Mouse (Mus musculus): ENCODE measurements around the gene Iars2.
"Not testable (repeated sequence)": the region's sequence is repeated elsewhere in the genome, so short reads cannot be mapped to it uniquely, and the experiment has no call there.

The Iars2 gene

GRCm38 (mm10) chr1:185331983-185332430 is 2.8 kb upstream of the Iars2 start, which contains the start of gene Bpnt1:
Gene Bpnt1 (plus strand): TSS chr1:185332149.
- in situ Hi-C loops (cut with MseI, MboI) = no loop called here

- in situ Hi-C loops (cut with MseI, MboI) = no loop called here
Measured at GRCm38 (mm10) chr1:185331364-185331763, 2.2 kb upstream of the Iars2 start.

DNA sequence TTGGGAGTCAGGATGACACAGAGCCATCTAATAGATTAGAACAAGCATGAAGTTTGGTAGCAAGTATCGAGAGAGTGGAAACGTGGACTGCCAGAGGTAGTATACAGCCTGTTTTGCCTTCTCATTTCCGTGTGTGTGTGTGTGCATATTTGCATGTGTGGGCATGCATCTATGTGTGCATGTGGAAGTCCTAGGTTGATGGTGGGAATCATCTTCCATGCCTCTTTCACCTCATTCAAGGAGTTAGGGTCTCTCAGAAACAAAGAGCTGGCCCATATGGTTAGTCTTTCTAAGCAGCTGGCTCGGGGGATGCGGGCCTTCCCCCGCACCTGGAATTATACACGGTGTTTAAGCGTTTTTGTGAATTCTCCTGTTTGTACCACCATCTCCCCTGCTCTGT is 655 bp upstream of the Iars2 start:
- in situ Hi-C loops (cut with MseI, MboI) = no loop called here

GRCm38 (mm10) chr1:185327754-185328345 is 1.3 kb downstream of the Iars2 start:
- in situ Hi-C loops (cut with MseI, MboI) = not testable (repeated sequence)

- in situ Hi-C loops (cut with MseI, MboI) = no loop called here
Measured at GRCm38 (mm10) chr1:185315846-185316568, 13.2 kb downstream of the Iars2 start.

DNA sequence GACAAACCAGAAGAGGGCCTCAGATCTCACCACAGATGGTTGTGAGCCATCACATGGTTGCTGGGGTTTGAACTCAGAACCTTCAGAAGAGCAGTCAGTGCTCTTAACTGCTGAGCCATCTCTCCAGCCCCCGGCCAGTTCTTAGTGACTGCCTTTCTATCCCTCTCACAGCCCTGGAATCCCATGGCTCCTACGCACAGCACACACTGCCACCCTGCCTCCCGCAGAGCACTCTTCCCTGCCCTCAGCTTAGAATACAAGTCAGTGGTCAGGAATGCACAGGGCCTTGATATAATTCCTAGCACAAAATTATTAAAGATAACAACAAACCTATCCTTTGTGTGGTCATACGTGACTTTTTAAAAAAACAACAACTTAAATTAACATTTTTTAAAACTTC is 14.7 kb downstream of the Iars2 start:
- in situ Hi-C loops (cut with MseI, MboI) = no loop called here

- in situ Hi-C loops (cut with MseI, MboI) = no loop called here
Measured at GRCm38 (mm10) chr1:185311949-185312348, 17.2 kb downstream of the Iars2 start.

DNA sequence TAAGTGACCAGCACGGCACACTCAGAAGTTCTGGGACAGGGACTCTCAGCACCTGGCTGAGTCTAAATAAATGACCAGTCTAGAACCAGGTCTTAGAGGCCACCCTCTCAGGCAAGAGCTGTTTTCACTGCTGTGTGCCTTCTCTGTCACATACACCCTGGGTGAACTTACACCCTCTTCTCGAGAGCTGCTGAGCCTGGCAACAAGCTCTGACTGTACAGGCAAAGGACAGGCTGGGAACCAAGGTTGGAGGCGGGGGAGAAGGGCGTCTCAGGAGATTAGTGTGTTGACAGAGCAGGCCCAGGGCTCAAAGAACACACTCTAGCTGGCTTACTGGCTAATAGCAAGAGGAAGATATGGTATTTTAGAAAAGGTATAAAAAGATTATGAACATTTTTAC is 20.3 kb downstream of the Iars2 start:
- in situ Hi-C loops (cut with MseI, MboI) = no loop called here

DNA sequence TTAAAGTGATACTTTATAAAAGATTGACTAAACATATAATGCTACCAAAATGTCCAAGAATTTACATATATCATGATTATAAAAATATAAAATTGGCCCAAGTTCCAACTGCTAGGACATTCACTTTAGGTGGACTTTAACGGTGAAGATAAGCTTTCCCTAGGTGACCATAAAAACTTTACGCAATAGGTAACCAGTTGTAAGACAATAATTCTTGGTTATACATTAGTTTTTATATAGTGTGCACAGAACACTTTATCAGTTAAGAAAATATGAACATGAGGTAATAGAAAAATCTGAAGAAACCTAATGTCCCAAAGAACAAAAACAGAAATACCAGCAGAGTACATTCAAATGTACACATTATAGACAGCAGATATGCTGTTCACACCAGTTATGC is 20.9 kb downstream of the Iars2 start:
- in situ Hi-C loops (cut with MseI, MboI) = no loop called here

GRCm38 (mm10) chr1:185307645-185308044 is 21.6 kb downstream of the Iars2 start:
- in situ Hi-C loops (cut with MseI, MboI) = no loop called here

DNA sequence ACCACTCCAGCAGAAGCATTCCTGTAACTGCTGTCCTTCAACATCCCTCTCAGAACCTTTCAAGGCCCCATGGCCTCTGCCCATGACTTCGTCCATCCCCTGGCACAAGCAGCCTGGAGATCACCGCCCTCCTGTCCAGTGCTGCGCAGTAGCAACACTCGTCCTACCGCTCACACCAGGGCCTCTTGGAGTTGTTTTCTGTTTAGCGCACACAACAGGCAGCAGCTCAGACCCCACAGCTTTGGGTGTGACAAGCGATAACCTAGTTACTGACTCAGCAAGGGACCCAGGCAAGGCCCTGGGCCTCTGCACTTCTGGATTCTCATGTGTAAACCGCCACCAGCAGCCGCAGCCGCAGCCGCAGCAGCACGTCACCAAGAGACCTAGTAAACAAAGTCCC is 22.4 kb downstream of the Iars2 start:
- in situ Hi-C loops (cut with MseI, MboI) = no loop called here

DNA sequence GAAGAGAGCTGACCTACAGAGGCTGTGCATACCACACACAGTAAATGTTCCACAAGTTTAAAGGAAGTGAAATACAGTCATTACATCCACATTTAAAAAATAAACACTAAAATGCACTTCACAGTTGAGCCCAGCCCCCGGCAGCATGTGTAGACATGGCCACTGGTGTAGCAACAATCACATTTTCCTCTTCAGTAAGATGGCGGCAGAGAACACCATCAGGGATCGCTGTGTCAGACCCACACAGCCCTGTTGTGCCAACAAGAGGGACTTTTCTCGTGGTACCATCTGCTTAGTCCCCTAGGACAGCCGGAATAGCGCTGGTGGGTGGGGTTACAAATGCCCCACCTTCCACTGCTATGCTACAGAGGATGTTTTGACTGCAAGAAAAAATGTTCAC is 26.4 kb downstream of the Iars2 start:
- in situ Hi-C loops (cut with MseI, MboI) = no loop called here

DNA sequence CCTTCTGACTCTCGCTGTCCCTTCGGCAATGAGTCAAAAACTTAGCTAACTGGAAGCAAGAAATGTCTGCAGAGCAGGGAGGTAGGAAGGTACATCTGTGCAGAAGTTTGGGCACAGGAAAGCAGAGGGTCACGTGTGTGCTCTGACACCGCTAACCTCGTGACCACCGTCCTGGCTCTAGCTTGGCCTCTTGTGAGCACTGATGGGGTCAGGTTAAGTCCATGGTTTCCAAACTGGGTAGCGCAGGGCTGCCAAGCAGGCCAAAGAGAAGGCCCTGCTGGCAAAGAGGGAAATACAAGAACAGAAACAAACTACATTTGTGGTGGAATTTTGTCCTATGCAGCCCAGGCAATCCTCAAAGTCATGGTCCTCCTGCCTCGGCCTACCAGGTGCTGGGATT is 30.7 kb downstream of the Iars2 start:
- in situ Hi-C loops (cut with MseI, MboI) = no loop called here

DNA sequence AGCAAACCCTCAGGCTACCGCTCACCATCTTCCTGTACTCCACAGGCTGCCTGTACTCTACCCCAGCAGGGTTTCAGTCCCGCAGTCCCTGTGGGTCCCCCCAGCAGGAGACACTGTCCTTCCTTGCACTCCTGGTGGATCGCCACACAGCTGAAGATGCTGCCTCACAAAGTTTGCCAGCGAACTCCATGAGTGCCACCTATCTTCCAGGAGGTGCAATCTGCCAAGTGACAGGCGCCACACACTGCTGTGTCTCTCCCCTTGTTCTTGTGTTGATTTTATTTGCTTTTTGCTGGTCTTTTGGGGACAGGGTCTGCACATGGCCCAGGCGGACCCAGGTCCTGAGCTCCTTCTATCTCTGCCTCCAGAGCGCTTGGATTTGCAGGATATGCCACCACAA is 32.3 kb downstream of the Iars2 start:
- in situ Hi-C loops (cut with MseI, MboI) = no loop called here

DNA sequence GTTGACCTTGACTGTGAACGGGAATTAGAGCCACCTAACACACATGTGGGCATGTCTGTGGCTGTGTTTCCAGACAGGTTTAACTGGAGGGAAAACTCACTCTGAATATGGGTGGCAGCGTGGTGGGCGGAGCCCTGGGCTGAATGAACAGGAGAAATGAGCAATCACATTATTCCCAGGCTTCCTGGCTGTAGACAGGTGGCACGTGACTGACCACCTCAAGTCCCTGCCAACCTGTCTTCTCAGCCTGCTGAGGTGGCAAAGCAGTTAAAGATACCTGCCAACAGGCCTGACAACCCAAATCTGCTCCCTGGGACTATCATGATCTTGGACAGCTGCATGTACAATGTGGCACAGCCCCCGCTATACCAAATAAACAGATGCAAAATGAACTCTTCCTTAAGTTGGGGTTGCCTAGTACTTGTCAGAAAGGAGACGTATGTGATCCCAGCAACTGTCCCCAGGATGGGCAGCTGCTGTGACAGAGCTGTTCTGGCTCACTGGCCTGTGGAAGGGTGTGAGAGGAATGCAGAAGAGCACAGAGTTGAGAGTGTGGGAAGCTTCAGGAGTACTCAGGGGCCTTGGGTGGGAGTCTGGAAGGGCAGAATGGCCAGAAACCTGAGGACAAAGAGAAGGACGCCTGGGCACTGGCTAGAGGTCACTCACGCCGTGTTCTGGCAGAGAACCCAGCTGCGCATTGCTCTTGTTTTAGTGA is 36.4 kb downstream of the Iars2 start:
- in situ Hi-C loops (cut with MseI, MboI) = no loop called here

DNA sequence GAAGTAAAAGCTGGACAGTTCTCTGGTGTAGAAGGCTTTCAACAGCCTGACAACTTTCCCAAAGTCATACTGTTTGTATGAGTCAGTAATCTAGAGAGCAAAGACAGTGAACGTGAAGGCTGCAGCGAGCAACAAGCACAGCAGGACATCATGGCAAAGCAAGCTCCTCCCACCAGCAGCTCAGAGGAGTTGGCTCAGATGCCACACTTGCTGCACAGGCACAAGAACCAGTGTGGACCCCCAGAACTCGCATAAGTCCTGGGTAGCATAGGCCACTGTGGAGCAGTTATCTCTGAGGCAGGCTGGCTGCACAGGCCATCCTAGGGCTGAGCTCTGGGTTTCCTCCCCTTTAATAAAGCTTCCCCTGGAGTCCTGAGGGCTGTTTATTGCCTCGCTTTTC is 37.9 kb downstream of the Iars2 start:
- in situ Hi-C loops (cut with MseI, MboI) = no loop called here

- in situ Hi-C loops (cut with MseI, MboI) = no loop called here
Measured at GRCm38 (mm10) chr1:185289231-185289630, 40.0 kb downstream of the Iars2 start.

GRCm38 (mm10) chr1:185287066-185287465 is 42.1 kb downstream of the Iars2 start:
- in situ Hi-C loops (cut with MseI, MboI) = no loop called here

GRCm38 (mm10) chr1:185285171-185285570 is 44.0 kb downstream of the Iars2 start:
- in situ Hi-C loops (cut with MseI, MboI) = no loop called here

DNA sequence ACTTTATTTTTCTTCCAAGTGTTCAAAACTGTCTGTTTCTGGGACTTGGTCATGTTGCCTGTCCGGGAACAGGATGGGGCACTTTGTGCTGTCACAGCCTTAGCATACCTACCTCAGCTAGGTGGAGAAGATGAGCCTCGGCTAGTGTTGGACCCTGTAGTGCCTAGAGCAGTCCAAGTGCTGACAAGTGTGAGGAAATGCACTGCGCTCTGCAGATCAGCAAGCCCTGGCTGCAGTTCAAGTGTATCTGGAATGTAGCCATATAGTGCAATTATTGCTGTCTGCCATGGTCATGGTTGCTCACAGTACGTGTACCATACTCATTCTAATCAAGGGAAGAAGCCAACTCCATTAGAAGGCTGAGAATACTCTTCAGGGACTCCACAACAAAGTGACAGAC is 44.5 kb downstream of the Iars2 start:
- in situ Hi-C loops (cut with MseI, MboI) = no loop called here

- in situ Hi-C loops (cut with MseI, MboI) = no loop called here
Measured at GRCm38 (mm10) chr1:185283247-185283646, 45.9 kb downstream of the Iars2 start.

DNA sequence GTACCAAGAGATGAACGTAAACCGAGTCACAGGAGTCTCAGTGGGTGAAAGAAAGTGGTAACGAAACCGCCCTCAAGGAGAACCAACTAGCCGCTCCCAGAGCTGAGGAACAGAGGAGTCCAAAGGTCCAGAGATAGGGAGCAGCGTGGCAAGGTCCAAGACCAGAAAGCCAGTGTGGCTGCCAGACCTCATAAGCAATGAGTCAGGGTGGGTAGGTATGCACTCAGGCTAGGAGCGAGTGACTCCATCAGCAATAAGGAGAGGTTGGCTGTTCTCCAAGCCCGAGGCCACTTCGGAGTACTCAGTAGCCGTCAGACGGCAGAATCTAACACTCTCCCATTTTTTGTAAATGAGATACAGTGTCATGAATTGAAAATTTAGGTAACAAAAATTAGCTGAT is 46.4 kb downstream of the Iars2 start:
- in situ Hi-C loops (cut with MseI, MboI) = no loop called here

DNA sequence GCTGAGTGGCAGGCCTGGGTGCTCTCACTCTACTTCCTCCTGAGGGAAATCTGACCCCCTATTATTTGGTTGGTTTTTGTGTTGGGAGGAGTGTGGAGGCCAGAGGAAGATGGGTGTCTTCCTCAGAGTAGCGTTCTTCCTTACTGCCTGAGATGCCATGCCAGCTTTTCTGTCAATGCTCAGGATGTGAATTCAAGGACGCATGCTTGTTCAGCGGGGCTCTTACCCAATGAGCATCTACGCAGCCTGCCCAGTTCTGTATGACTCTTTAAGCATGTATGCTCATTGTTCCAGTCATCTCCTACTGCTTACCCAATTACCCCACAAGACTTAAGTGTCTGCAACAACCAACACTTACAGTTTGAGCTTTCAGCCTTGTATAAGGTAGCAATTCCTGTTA is 48.6 kb downstream of the Iars2 start:
- in situ Hi-C loops (cut with MseI, MboI) = no loop called here
